Mouse (Mus musculus): ENCODE measurements around the gene Fhl2.

- no peak for TF ChIP-seq CTCF (conservative IDR thresholded peaks at IDR 0.05; ENCODE audit: low read length)
- no peak for TF ChIP-seq POU5F1 (IDR thresholded peaks at IDR 0.05; ENCODE audit: borderline replicate concordance, low read length)
- TF ChIP-seq NANOG (IDR thresholded peaks at IDR 0.05; ENCODE audit: borderline replicate concordance, low read length) = no peak
Observed at GRCm38 (mm10) chr1:43163084-43163466, 33.7 kb downstream of the Fhl2 start.
